Mouse (Mus musculus) lung, adult 2 months (tissue): ENCODE measurements at regions not wholly inside any gene's neighbourhood (a gene's known extent, or its start where the extent isn't known, plus 50 kb on each side); places are given as distances from the start of the nearest gene placed in this dataset.

Experiments
- DNase-seq: peaks from one replicate; pipeline ENCODE4 v3.0.0; 2022
- H3K4me1 ChIP-seq: fragments of 200-500 bp; 2 replicates; pipeline ENCODE4 v1.6.1; 2011; ENCODE audit warnings: low read length; ENCODE audit not compliant: control insufficient read depth, insufficient read depth
- H3K4me3 ChIP-seq: fragments of 200-500 bp; replicated peaks from 2 replicates; pipeline ENCODE3; 2011; ENCODE audit warnings: low read depth, mild to moderate bottlenecking, control low read depth, low read length; ENCODE audit errors: extremely low read depth
- CTCF ChIP-seq: fragments of 200-500 bp; IDR thresholded peaks from 2 replicates; pipeline ENCODE4 v1.5.1; 2011; ENCODE audit warnings: mild to moderate bottlenecking, low read length, control low read depth; ENCODE audit not compliant: insufficient read depth
- POLR2A ChIP-seq: fragments of 200-500 bp; IDR thresholded peaks from 2 replicates; pipeline ENCODE4 v1.6.1; 2011; ENCODE audit warnings: low read depth, mild to moderate bottlenecking, control low read depth, low read length, borderline replicate concordance; ENCODE audit errors: extremely low read depth
- WGBS: fragments of 180-500 bp; shearing (Covaris S2); methylation state at CpG from one replicate; pipeline ENCODE4 v1.1.7; 2018; 5-methylcytosine and 5-hydroxymethylcytosine counted together

DNA sequence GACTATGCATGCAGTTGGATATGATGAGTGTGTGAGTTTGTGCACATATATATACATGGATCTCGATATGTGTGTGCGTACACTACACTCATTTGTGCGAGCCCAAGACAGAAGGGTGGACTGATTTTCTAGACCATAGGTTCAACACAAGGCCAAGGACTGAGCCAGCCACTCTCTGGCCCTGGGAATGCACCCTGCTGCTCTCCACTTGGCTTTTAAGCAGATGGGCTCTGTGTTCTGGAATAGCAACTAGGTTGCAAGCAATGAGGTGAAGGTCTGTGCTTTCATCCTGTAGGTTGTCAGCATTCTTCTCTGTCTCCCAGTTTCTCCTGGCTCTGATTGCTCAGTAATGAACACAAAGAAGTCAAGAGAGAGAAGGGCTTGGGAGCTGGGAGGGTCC lies 66.5 kb downstream of the Gadd45g start:
- no peaks in the 10 kb centered on the region for H3K4me1 ChIP-seq
- WGBS, result 93% methylated on average over 3 of the region's 3 CpGs
- H3K4me3 ChIP-seq, result no peak overlapping the region
- DNase-seq, result no peak
- no peak for TF ChIP-seq POLR2A
- TF ChIP-seq CTCF, result no peak

DNA sequence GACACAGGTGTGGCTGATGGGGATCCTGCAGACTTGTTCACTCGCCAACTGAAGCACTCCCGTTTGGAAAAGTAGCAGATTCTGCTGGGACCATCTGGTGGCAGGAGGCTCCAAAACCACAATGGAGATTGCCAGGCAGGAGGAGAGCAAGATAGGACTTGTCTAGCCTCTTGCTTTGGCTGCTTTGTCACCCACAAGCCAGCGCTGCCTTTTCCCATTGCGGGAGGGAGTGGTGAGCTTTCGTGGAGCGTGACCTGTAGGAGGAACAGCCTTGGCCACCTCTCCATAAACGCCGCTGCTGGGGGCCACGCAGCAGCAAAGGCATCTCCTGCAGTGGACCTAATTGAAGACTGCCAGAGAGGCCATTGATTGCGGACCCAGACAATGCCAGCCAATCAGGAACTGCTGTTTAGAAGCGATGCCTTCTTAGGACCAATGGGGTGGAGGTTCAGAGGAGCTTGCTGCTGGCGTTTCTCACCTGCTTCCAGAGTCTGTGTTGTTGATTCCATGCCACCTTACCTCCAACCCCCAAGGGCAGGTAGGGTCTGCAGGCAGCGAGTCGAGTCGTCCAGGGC lies 70.3 kb downstream of the Gadd45g start:
- DNase-seq, result no peak
- TF ChIP-seq POLR2A, result no peak
- no peak for TF ChIP-seq CTCF
- no peak overlapping the region for H3K4me3 ChIP-seq
- no peaks in the 10 kb centered on the region for H3K4me1 ChIP-seq
- whole genome bisulfite sequencing, result 74% methylated on average over 15 of the region's 15 CpGs

DNA sequence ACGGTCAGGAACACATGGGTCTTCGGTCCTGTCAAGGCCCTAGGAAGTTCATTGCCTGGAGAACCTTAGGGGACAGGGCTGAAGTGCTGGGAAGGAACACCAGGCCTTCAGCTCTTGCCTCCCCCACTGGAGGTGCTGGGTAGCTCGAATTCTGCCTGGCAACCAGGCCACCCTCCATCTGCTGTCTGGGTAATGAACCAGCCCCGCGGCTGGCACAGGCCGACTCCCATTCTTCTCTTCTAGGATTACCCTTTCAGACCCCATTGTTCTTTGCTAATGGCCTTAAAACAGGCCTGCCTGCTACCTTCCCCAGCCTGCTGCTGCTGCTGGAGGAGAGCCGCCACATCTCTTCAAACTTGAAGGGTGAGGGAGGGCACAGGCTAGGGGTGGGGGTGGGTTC lies 71.2 kb downstream of the Gadd45g start:
- Histone ChIP-seq H3K4me3 (no peak overlapping the region), H3K4me1 (no peaks in the 10 kb centered on the region)
- WGBS, result 65% methylated on average over 7 of the region's 7 CpGs
- no peak for TF ChIP-seq POLR2A
- TF ChIP-seq CTCF, result no peak
- no peak for DNase-seq

DNA sequence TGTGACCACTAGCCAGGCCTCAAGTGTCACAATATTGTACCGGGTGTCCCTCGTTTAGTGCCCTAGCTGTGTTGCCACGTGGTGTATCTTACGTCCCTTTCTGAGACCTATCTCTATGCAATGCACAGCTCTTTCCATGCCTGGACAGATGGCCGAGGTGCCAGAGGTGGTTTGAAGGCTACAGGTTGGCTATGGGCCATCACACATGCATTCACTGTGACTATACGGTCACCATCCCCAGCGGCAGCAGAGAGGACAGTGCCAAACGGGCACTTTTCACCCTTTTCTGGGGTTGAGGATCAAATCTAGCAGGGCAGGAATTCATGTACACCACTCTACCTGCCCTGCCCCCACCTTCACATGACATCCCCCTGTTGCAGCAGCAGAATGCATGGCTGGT lies 71.6 kb downstream of the Gadd45g start:
- Histone ChIP-seq H3K4me1 (no peaks in the 10 kb centered on the region), H3K4me3 (no peak overlapping the region)
- no peak for DNase-seq
- WGBS, result 78% methylated on average over 8 of the region's 8 CpGs
- TF ChIP-seq CTCF (no peak), POLR2A (no peak)

DNA sequence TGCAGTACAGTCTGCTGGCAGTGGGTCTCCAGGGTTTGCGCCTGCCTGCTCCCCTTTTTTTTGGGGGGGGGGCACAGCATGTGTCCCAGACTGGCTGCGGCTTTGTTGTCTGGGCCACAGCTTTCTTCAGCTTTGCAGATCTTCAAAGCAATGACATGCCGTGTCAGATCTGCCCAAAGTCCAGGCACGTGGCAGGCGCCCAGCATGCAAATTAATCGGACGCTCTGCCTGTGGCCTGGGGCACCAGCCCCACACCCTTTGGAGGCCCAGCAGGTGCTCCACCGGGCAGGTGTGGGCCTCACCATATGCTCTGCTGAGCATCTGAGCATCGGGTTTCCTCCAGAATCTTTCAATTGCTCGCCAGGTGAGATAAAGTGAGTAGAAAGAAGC lies 72.3 kb downstream of the Gadd45g start:
- TF ChIP-seq POLR2A, result no peak
- Histone ChIP-seq H3K4me1 (no peaks in the 10 kb centered on the region), H3K4me3 (no peak overlapping the region)
- no peak for DNase-seq
- 78% methylated on average over 10 of the region's 10 CpGs for WGBS

DNA sequence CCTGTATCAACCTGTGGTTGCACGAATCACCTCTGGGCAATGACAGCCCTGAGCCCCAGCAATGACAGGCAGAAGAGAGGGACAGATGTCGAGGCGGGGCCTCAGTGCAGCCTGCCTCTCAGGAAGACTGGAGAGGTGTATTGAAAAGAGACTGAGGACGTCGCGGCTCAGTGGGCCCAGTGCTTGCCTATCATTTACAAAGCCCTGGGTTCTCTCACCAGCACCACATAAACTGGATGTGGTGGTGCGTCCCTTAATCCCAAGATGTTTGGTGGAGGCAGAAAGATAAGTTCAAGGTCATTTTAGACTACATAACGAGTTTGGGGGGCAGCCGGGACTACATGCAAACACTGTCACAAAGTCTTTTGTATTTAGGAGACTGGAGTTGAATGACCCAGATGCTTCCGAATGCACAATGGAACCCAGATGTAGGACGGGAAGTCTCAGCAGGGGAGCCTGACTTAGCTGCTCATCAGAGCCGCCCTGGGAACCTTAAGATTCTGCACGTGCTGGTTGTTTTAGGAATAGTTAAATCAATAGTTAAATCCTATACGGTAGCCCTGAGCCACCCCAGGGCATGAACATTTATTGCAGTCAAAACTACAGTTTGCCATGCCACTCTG lies 72.8 kb downstream of the Gadd45g start:
- no peak for DNase-seq
- TF ChIP-seq CTCF (no peak), POLR2A (no peak)
- WGBS, result 85% methylated on average over 14 of the region's 14 CpGs
- H3K4me3 ChIP-seq, result no peak overlapping the region
- H3K4me1 ChIP-seq, result no peaks in the 10 kb centered on the region

DNA sequence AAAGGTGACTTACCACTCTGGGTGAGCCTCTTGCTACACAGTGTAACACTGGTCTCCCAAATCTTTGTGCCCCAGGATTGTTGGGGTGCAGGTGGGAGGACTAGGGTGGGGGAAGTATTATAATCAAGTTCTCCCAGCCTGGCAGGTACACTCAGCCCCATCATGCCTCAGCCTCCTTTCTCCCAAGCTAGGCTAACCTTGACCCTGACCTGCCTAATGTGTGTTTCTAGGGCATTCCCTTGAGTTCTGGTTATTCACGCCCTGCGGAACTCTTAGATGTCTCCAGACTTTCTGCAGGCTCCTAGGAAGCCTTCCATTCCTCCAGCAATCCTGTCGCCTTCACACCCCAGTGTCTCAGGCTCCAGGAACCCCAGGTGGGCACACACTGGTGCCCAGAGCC lies 73.5 kb downstream of the Gadd45g start:
- Histone ChIP-seq H3K4me1 (no peaks in the 10 kb centered on the region), H3K4me3 (no peak overlapping the region)
- WGBS, result 90% methylated on average over 3 of the region's 3 CpGs
- DNase-seq, result no peak
- TF ChIP-seq CTCF, result no peak
- TF ChIP-seq POLR2A, result no peak

DNA sequence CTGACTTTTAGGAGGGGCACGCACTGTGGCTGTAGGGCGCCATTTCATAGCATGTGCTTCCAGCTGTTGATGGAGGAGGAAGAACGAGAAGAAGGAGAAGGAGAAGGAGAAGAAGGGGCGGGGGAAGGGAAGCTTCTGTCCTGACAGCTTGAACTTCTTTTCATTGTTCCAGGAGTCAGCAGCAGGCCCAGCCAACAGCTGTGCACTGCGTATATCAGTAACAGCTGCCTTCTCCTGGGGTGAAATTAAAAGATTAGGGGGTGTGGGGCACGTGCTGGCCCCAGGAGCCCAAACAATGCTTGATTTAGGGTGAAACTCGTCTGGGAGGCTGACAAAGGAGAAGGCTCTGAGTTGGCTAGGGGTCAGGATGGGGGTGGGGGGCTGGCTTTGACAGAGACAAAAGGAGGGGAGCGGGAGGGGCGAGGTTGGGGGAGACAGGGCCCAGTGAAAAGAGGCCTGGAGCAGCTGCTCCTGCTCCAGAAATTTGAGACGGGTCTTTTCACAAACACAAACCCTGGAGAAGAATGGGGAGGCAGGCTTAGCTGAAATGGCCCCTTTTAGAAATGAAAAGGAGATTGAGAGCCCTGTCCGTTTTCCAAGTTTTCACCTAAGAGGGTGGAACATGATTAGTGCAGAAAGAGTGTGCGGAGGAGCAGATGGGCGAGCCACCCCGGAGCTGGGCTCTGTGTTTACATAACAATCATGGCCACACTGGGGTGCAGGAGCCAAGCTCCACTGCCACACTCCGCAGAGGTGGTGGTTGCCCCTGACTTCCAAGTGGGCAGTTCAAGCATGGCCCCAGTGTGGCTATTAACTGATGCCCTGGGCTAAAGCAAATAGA lies 74.3 kb downstream of the Gadd45g start:
- no peak for DNase-seq
- H3K4me3 ChIP-seq, result no peak overlapping the region
- 54% methylated on average over 15 of the region's 15 CpGs for WGBS
- H3K4me1 ChIP-seq, result no peaks in the 10 kb centered on the region
- TF ChIP-seq CTCF, result no peak

DNA sequence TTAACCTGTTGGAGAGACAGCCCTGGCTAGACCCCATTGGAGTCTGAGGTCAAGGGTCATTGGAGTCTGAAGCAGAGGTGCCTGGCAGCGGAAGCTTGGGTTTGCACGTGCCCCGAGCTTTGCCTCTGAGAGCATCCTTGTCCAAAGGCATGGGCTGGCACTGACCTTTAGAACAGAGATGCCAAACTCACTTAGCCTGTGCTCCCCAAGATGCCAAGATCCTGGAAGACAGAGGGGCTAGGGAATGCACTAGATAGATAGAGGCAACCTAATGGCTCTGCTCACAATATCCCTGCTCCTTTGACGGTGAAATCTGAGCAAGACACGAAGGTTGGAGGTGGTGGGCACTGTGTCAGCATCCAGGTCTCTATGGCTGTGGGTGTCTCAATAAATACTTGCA lies 75.1 kb downstream of the Gadd45g start:
- no peaks in the 10 kb centered on the region for H3K4me1 ChIP-seq
- no peak for DNase-seq
- TF ChIP-seq CTCF (no peak), POLR2A (no peak)
- no peak overlapping the region for H3K4me3 ChIP-seq
- 76% methylated on average over 5 of the region's 5 CpGs for WGBS

DNA sequence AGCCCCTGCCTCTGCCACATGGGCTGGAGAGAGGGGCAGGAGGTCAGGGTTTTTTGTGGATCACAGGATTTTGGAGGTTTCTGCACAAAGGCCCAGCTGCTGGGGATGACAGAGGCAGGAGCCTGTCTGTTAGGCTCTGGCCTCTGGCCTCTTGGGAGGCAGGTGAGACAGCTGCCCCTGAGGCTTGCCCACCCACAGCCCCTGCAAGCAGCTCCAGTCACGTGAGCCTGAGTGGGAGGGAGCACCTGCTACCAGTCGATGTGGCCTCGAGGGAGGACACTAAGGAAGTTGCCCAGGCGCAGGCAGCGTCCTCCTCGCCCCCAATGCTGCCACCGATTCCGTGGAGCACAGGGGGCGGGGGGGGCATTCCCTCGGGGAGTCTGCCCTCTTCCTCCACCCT lies 80.3 kb downstream of the Gadd45g start:
- H3K4me1 ChIP-seq, result no peaks in the 10 kb centered on the region
- 66% methylated on average over 10 of the region's 10 CpGs for WGBS
- no peak for DNase-seq
- H3K4me3 ChIP-seq, result no peak overlapping the region
- TF ChIP-seq CTCF (no peak), POLR2A (no peak)

DNA sequence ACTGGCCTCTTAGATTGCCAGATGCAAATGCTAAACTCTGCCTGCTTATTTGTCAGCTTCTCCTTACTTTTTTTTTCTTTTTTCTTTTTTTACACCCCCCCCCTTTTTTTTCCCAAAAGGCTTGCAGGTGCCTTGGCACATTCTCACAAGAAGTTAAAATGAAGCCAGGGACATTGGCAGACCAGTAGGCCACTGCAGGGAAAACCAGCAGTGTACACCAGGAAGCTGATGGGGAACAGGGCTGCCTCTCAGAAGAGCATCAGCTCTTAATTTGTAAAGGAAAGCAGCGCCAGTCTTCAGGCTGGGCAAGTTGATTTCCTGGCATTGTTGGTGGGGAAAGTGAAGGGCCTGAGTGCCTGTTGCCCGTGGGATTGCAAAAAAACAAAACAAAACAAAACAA lies 83.3 kb downstream of the Gadd45g start:
- TF ChIP-seq CTCF, result no peak
- TF ChIP-seq POLR2A, result no peak
- DNase-seq, result no peak
- H3K4me3 ChIP-seq, result no peak overlapping the region
- WGBS, result 43% methylated on average over 2 of the region's 2 CpGs
- no peaks in the 10 kb centered on the region for H3K4me1 ChIP-seq
